Mouse (Mus musculus): ENCODE results near the gene Ctbp1. TPM values are rescaled to one million over a fixed set of nuclear protein-coding genes. Genes with fewer than 3 reads are reported as not detected.

Ctbp1 gene
- polyA plus RNA-seq, 1 experiment from 2014 or later = 545 TPM

GRCm38 (mm10) chr5:33218746-33219449 is 55.9 kb downstream of the Ctbp1 start:
- H3K4me2 ChIP-seq = no peak overlapping the region
- 70% methylated on average over 20 of the region's 20 CpGs for WGBS
- H3K4me1 ChIP-seq = no peaks in the 10 kb centered on the region
- no peak overlapping the region for H3K4me3 ChIP-seq
- no peaks in the 10 kb centered on the region for H3K9me3 ChIP-seq
- no peaks in the 10 kb centered on the region for H3K36me3 ChIP-seq (replicated peaks)
- no peak overlapping the region for H3K9ac ChIP-seq
- no peak for ATAC-seq (replicated peaks)
- H3K27ac ChIP-seq = no peak overlapping the region
- no peaks in the 10 kb centered on the region for H3K27me3 ChIP-seq (replicated peaks)

- Histone ChIP-seq H3K27me3 (replicated peaks) (no peaks in the 10 kb centered on the region), H3K9me3 (no peaks in the 10 kb centered on the region), H3K4me1 (no peaks in the 10 kb centered on the region), H3K4me3 (no peak within 1 kb of the TSS), H3K4me2 (no peak within 1 kb of the TSS), H3K36me3 (replicated peaks) (no peaks in the 10 kb centered on the region), H3K9ac (no peak within 1 kb of the TSS), H3K27ac (no peak within 1 kb of the TSS)
- WGBS = 25% methylated on average over 5 of the region's 5 CpGs
- ATAC-seq (replicated peaks) = no peak
Observed at GRCm38 (mm10) chr5:33218081-33218480, 56.7 kb downstream of the Ctbp1 start, which contains the start of gene Spon2. Gene Spon2 (minus strand): TSS chr5:33218455.

- H3K9ac ChIP-seq = no peak overlapping the region
- ATAC-seq (replicated peaks) = no peak
- H3K4me3 ChIP-seq = no peak overlapping the region
- no peaks in the 10 kb centered on the region for H3K9me3 ChIP-seq
- H3K36me3 ChIP-seq (replicated peaks) = no peaks in the 10 kb centered on the region
- H3K4me1 ChIP-seq = no peaks in the 10 kb centered on the region
- 47% methylated on average over 3 of the region's 3 CpGs for WGBS
- H3K4me2 ChIP-seq = no peak overlapping the region
- no peak overlapping the region for H3K27ac ChIP-seq
- no peaks in the 10 kb centered on the region for H3K27me3 ChIP-seq (replicated peaks)
Observed at GRCm38 (mm10) chr5:33217663-33218062, 57.1 kb downstream of the Ctbp1 start.

- 80% methylated on average over 4 of the region's 4 CpGs for WGBS
- H3K36me3 ChIP-seq (replicated peaks) = no peaks in the 10 kb centered on the region
- no peak overlapping the region for H3K9ac ChIP-seq
- H3K4me3 ChIP-seq = no peak overlapping the region
- no peak overlapping the region for H3K4me2 ChIP-seq
- H3K27ac ChIP-seq = no peak overlapping the region
- no peaks in the 10 kb centered on the region for H3K27me3 ChIP-seq (replicated peaks)
- no peak for ATAC-seq (replicated peaks)
- H3K9me3 ChIP-seq = no peaks in the 10 kb centered on the region
- H3K4me1 ChIP-seq = no peaks in the 10 kb centered on the region
Observed at GRCm38 (mm10) chr5:33214723-33215122, 60.1 kb downstream of the Ctbp1 start.

- Histone ChIP-seq H3K4me3 (no peak overlapping the region), H3K9me3 (no peaks in the 10 kb centered on the region), H3K27me3 (replicated peaks) (no peaks in the 10 kb centered on the region), H3K4me1 (no peaks in the 10 kb centered on the region), H3K36me3 (replicated peaks) (no peaks in the 10 kb centered on the region), H3K4me2 (no peak overlapping the region), H3K27ac (no peak overlapping the region), H3K9ac (no peak overlapping the region)
- ATAC-seq (replicated peaks) = no peak
- WGBS = 78% methylated on average over 5 of the region's 5 CpGs
Observed at GRCm38 (mm10) chr5:33211254-33211653, 63.5 kb downstream of the Ctbp1 start.

GRCm38 (mm10) chr5:33210515-33210914 is 64.3 kb downstream of the Ctbp1 start:
- ATAC-seq (replicated peaks) = no peak
- Histone ChIP-seq H3K36me3 (replicated peaks) (no peaks in the 10 kb centered on the region), H3K4me2 (no peak overlapping the region), H3K27ac (no peak overlapping the region), H3K4me3 (no peak overlapping the region), H3K27me3 (replicated peaks) (no peaks in the 10 kb centered on the region), H3K9ac (no peak overlapping the region), H3K4me1 (no peaks in the 10 kb centered on the region), H3K9me3 (no peaks in the 10 kb centered on the region)
- WGBS = 93% methylated on average over 3 of the region's 3 CpGs

- Histone ChIP-seq H3K9me3 (no peaks in the 10 kb centered on the region), H3K4me1 (no peaks in the 10 kb centered on the region), H3K4me3 (no peak overlapping the region), H3K27ac (no peak overlapping the region), H3K4me2 (no peak overlapping the region), H3K9ac (no peak overlapping the region), H3K27me3 (replicated peaks) (no peaks in the 10 kb centered on the region), H3K36me3 (replicated peaks) (no peaks in the 10 kb centered on the region)
- no peak for ATAC-seq (replicated peaks)
- 70% methylated on average over 14 of the region's 14 CpGs for WGBS
Observed at GRCm38 (mm10) chr5:33208533-33209245, 66.1 kb downstream of the Ctbp1 start.

- WGBS = 51% methylated on average over 9 of the region's 9 CpGs
- Histone ChIP-seq H3K4me1 (no peaks in the 10 kb centered on the region), H3K36me3 (replicated peaks) (no peaks in the 10 kb centered on the region), H3K27me3 (replicated peaks) (no peaks in the 10 kb centered on the region), H3K9ac (no peak overlapping the region), H3K9me3 (no peaks in the 10 kb centered on the region), H3K4me3 (no peak overlapping the region), H3K27ac (no peak overlapping the region), H3K4me2 (no peak overlapping the region)
- no peak for ATAC-seq (replicated peaks)
Observed at GRCm38 (mm10) chr5:33207136-33207535, 67.7 kb downstream of the Ctbp1 start.

- Histone ChIP-seq H3K4me3 (no peak overlapping the region), H3K9me3 (no peaks in the 10 kb centered on the region), H3K4me2 (no peak overlapping the region), H3K4me1 (no peaks in the 10 kb centered on the region), H3K36me3 (replicated peaks) (no peaks in the 10 kb centered on the region), H3K9ac (no peak overlapping the region), H3K27me3 (replicated peaks) (no peaks in the 10 kb centered on the region), H3K27ac (no peak overlapping the region)
- ATAC-seq (replicated peaks) = no peak
- 87% methylated on average over 7 of the region's 7 CpGs for WGBS
Observed at GRCm38 (mm10) chr5:33206328-33206727, 68.5 kb downstream of the Ctbp1 start.

GRCm38 (mm10) chr5:33204284-33204683 is 70.5 kb downstream of the Ctbp1 start:
- no peaks in the 10 kb centered on the region for H3K9me3 ChIP-seq
- no peak overlapping the region for H3K27ac ChIP-seq
- no peak overlapping the region for H3K4me2 ChIP-seq
- H3K36me3 ChIP-seq (replicated peaks) = no peaks in the 10 kb centered on the region
- no peak for ATAC-seq (replicated peaks)
- H3K27me3 ChIP-seq (replicated peaks) = no peaks in the 10 kb centered on the region
- no peak overlapping the region for H3K9ac ChIP-seq
- no peaks in the 10 kb centered on the region for H3K4me1 ChIP-seq
- H3K4me3 ChIP-seq = no peak overlapping the region
- WGBS = 79% methylated on average over 7 of the region's 7 CpGs

GRCm38 (mm10) chr5:33203691-33204242 is 71.0 kb downstream of the Ctbp1 start:
- no peaks in the 10 kb centered on the region for H3K27me3 ChIP-seq (replicated peaks)
- H3K4me1 ChIP-seq = no peaks in the 10 kb centered on the region
- H3K9ac ChIP-seq = no peak overlapping the region
- H3K4me3 ChIP-seq = no peak overlapping the region
- no peak overlapping the region for H3K27ac ChIP-seq
- H3K9me3 ChIP-seq = no peaks in the 10 kb centered on the region
- H3K36me3 ChIP-seq (replicated peaks) = no peaks in the 10 kb centered on the region
- peak; percentile 58; the same call in 1 of the 2 replicates for ATAC-seq (replicated peaks)
- WGBS = 16% methylated on average over 9 of the region's 9 CpGs
- peak overlapping the region; percentile 26; the same call in 1 of the 2 replicates for H3K4me2 ChIP-seq

GRCm38 (mm10) chr5:33203171-33203565 is 71.6 kb downstream of the Ctbp1 start:
- WGBS = 84% methylated on average over 6 of the region's 6 CpGs

More at GRCm38 (mm10) chr5:33203171-33203565, 71.6 kb downstream of the Ctbp1 start:
- no peak overlapping the region for H3K9ac ChIP-seq
- no peak overlapping the region for H3K4me3 ChIP-seq
- H3K9me3 ChIP-seq = no peaks in the 10 kb centered on the region
- no peaks in the 10 kb centered on the region for H3K36me3 ChIP-seq (replicated peaks)
- no peak overlapping the region for H3K4me2 ChIP-seq
- ATAC-seq (replicated peaks) = no peak
- no peaks in the 10 kb centered on the region for H3K27me3 ChIP-seq (replicated peaks)
- no peaks in the 10 kb centered on the region for H3K4me1 ChIP-seq
- no peak overlapping the region for H3K27ac ChIP-seq

Data from midbrain, embryonic 15.5 days (tissue).